Mouse (Mus musculus) CH12.LX (cell line): ENCODE results near the gene Adcy7.

ENCODE experiments used
- BHLHE40 ChIP-seq: IDR thresholded peaks from 2 replicates; pipeline ENCODE4 v1.6.1; 2011; ENCODE audit warnings: mild to moderate bottlenecking, low read depth, low read length, improper control_type of control experiment
- EP300 ChIP-seq: IDR thresholded peaks from 2 replicates; pipeline ENCODE4 v1.6.1; 2011; ENCODE audit warnings: low read length, improper control_type of control experiment
- HCFC1 ChIP-seq: IDR thresholded peaks from 2 replicates; pipeline ENCODE4 v1.6.1; 2012; ENCODE audit warnings: low read depth, mild to moderate bottlenecking, inconsistent platforms, low read length, improper control_type of control experiment
- POLR2A ChIP-seq: IDR thresholded peaks from 2 replicates; pipeline ENCODE4 v1.6.1; 2011; ENCODE audit warnings: low read depth, mild to moderate bottlenecking, improper control_type of control experiment, low read length
- POLR2AphosphoS2 ChIP-seq: IDR thresholded peaks from 2 replicates; pipeline ENCODE4 v1.6.1; 2011; ENCODE audit warnings: low read depth, low read length, improper control_type of control experiment
- UBTF ChIP-seq: IDR thresholded peaks from 2 replicates; pipeline ENCODE4 v1.6.1; 2012; ENCODE audit warnings: low read depth, mild to moderate bottlenecking, inconsistent platforms, low read length, improper control_type of control experiment, moderate library complexity

DNA sequence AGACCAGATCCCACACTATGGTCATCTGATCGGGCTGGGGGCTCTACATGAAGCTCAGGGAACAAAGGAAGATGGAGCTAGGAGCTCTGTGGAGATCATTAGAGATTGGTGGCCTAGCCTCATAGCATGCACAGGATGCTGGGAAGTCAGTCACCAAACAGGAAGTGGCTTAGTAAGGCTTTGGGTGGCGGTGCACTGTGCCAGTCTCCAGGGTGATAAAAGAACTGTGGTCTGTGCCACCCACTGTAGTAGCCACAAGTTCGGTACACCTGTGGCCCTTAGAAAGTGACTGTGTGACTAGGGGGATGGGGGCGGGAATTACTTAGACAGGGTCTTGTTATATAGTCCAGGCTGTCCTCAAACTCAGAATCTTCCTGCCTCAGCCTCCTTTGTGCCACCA is 33.6 kb downstream of the Adcy7 start:
- no peak for TF ChIP-seq UBTF
- no peak for TF ChIP-seq HCFC1
- no peak for TF ChIP-seq POLR2A
- TF ChIP-seq POLR2AphosphoS2: no peak
- no peak for TF ChIP-seq EP300
- TF ChIP-seq BHLHE40: no peak
